Mouse (Mus musculus): ENCODE measurements around the gene Grhpr. TPM values are rescaled to one million over a fixed set of nuclear protein-coding genes. Genes with fewer than 3 reads are reported as not detected.

Grhpr gene
- total and polyA plus RNA-seq, 3 experiments = 27.3 to 76.4 TPM; not detected in 1

DNA sequence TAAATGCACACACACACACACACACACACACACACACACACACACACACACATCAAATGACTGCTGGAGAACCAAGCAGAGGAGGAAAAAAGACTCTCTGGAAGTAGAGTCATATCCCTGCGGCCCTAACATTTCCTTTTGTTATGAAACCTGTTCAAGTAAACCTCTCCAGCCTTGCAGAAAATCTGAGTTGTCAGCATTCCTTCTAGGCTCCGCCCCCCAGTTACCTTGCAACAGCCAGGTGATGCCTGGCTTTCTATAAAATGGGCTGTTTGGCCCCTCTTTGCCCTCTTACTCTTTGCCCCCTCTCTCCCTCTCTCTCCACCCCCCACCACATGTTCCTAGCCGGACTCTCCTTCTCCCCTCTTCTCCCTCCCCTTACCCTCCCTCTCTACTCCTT, 15.5 kb upstream of the Grhpr start:
- Histone ChIP-seq H3K27ac (ENCODE audit: control insufficient read depth, low read depth, low read length) (no peak overlapping the region), H3K36me3 (ENCODE audit: control insufficient read depth in 1 of 2, insufficient read depth in 2 of 2, low read length in 2 of 2) (no peaks in the 10 kb centered on the region; a peak in 1 of 4 replicates), H3K79me2 (ENCODE audit: control insufficient read depth, insufficient read depth, low read length, poor library complexity) (no peaks in the 10 kb centered on the region), H3K4me1 (ENCODE audit: control insufficient read depth in 1 of 2, insufficient read depth in 2 of 2, low read length in 2 of 2) (no peaks in the 10 kb centered on the region; a peak in 1 of 4 replicates), H3K9ac (ENCODE audit: control insufficient read depth, low read depth, low read length, poor library complexity, severe bottlenecking) (no peak overlapping the region), H3K27me3 (ENCODE audit: control insufficient read depth in 1 of 2, insufficient read depth in 2 of 2, low read length in 2 of 2) (peaks cover 0 to 1% of the 10 kb centered on the region in 2 experiments; a peak in 2 of 4 replicates), H3K9me3 (replicated peaks; ENCODE audit: insufficient read depth, low read length) (no peaks in the 10 kb centered on the region), H3K4me3 (ENCODE audit: control insufficient read depth in 1 of 2, insufficient read depth in 1 of 2, low read depth in 2 of 2, low read length in 2 of 2) (no peak overlapping the region)
- TF ChIP-seq MAX (IDR thresholded peaks at IDR 0.05; ENCODE audit: low read length) (no peak), RCOR1 (IDR thresholded peaks at IDR 0.05; ENCODE audit: low read depth, low read length) (no peak), TBP (IDR thresholded peaks at IDR 0.05; ENCODE audit: low read depth, low read length) (no peak), EP300 (IDR thresholded peaks at IDR 0.05; ENCODE audit: low read depth in 1 of 2, low read length in 2 of 2) (no peak), MAZ (IDR thresholded peaks at IDR 0.05; ENCODE audit: low read depth, low read length) (no peak), HCFC1 (IDR thresholded peaks at IDR 0.05; ENCODE audit: low read depth, low read length) (no peak), USF2 (IDR thresholded peaks at IDR 0.05; ENCODE audit: borderline replicate concordance in 1 of 2, insufficient read depth in 1 of 2, low read depth in 1 of 2, low read length in 2 of 2) (no peak), TAL1 (IDR thresholded peaks at IDR 0.05; ENCODE audit: low read length) (no peak), ZMIZ1 (IDR thresholded peaks at IDR 0.05; ENCODE audit: low read depth, low read length) (no peak), USF1 (IDR thresholded peaks at IDR 0.05; ENCODE audit: low read depth, low read length) (no peak), MXI1 (IDR thresholded peaks at IDR 0.05; ENCODE audit: low read depth, low read length) (no peak), TCF12 (IDR thresholded peaks at IDR 0.05; ENCODE audit: low read depth, low read length) (no peak), NELFE (IDR thresholded peaks at IDR 0.05; ENCODE audit: low read depth, low read length) (no peak), CTCF (IDR thresholded peaks at IDR 0.05 in 2 of 3, conservative IDR thresholded peaks at IDR 0.05 in 1 of 3; ENCODE audit: control insufficient read depth in 1 of 3, insufficient read depth in 1 of 3, low read depth in 2 of 3, low read length in 3 of 3, poor library complexity in 1 of 3, severe bottlenecking in 1 of 3) (no peak)
- no peak for DNase-seq (ENCODE audit: low read depth, low spot score)

GRCm38 (mm10) chr4:44967402-44967801, 13.8 kb upstream of the Grhpr start:
- Histone ChIP-seq H3K9me3 (replicated peaks; ENCODE audit: insufficient read depth, low read length) (no peaks in the 10 kb centered on the region), H3K36me3 (ENCODE audit: control insufficient read depth in 1 of 2, insufficient read depth in 2 of 2, low read length in 2 of 2) (no peaks in the 10 kb centered on the region; a peak in 1 of 4 replicates), H3K4me3 (ENCODE audit: control insufficient read depth in 1 of 2, insufficient read depth in 1 of 2, low read depth in 2 of 2, low read length in 2 of 2) (no peak overlapping the region), H3K9ac (ENCODE audit: control insufficient read depth, low read depth, low read length, poor library complexity, severe bottlenecking) (no peak overlapping the region), H3K27me3 (ENCODE audit: control insufficient read depth in 1 of 2, insufficient read depth in 2 of 2, low read length in 2 of 2) (no peaks in the 10 kb centered on the region; a peak in 1 of 4 replicates), H3K79me2 (ENCODE audit: control insufficient read depth, insufficient read depth, low read length, poor library complexity) (no peaks in the 10 kb centered on the region), H3K4me1 (ENCODE audit: control insufficient read depth in 1 of 2, insufficient read depth in 2 of 2, low read length in 2 of 2) (no peaks in the 10 kb centered on the region), H3K27ac (ENCODE audit: control insufficient read depth, low read depth, low read length) (no peak overlapping the region)
- TF ChIP-seq KAT2A (conservative IDR thresholded peaks at IDR 0.05; ENCODE audit: low read depth, low read length) (no peak), GABPA (IDR thresholded peaks at IDR 0.05; ENCODE audit: low read depth, low read length) (no peak), MYB (IDR thresholded peaks at IDR 0.05; ENCODE audit: low read depth, low read length) (no peak), RCOR1 (IDR thresholded peaks at IDR 0.05; ENCODE audit: low read depth, low read length) (no peak), BHLHE40 (IDR thresholded peaks at IDR 0.05; ENCODE audit: borderline replicate concordance, low read depth, low read length) (no peak), POLR2A (IDR thresholded peaks at IDR 0.05; ENCODE audit: control insufficient read depth in 1 of 2, insufficient read depth in 1 of 2, low read depth in 1 of 2, low read length in 2 of 2, poor library complexity in 1 of 2) (no peak), ZMIZ1 (IDR thresholded peaks at IDR 0.05; ENCODE audit: low read depth, low read length) (no peak), MAX (IDR thresholded peaks at IDR 0.05; ENCODE audit: low read length) (no peak), USF1 (IDR thresholded peaks at IDR 0.05; ENCODE audit: low read depth, low read length) (no peak), MYC (IDR thresholded peaks at IDR 0.05; ENCODE audit: low read depth, low read length) (no peak)
- no peak for DNase-seq (ENCODE audit: low read depth, low spot score)

Measured in MEL (cell line).